ENCODE assay signal across 8 mouse cellular contexts in the genomic region with DNA sequence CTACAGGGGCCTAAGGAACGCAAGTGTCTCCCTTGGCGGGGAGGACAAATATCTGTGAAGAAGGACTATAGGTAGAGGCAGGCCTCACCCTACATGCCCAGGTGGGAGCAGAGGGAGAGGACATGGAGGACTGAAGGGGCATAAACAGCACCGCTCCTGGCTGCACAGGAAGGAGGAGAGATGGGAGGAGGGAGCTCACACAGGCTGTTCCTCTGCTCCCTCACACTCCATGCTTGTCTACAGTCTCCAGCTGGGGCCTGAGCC. TPM values are rescaled to one million over a fixed set of nuclear protein-coding genes. Genes with fewer than 3 reads are reported as not detected.
DNase-seq lines count a peak whose midpoint lies in the region; ATAC-seq lines count a peak whose summit lies in the region.
"Had no signal": no experiment of that assay in that cellular context is flagged by ENCODE, and none has a peak within 500 bp of the region (broad histone marks: within the 10 kb centered on the region; RNA-seq: fewer than 3 reads in every experiment).

No protein-coding gene starts in this region.

- DNase-seq in intestine, embryonic 14.5 days (ENCODE audit: low spot score): no peak
- DNase-seq in embryonic facial prominence, embryonic 11.5 days (ENCODE audit: low spot score): no peak
- DNase-seq in ovary, postnatal 14 days (ENCODE audit: low spot score): no peak
- no peak for DNase-seq in natural killer cell, adult 2 months (ENCODE audit: low spot score in 2 of 2)
- DNase-seq: cerebellum, adult 18-20 months had no signal

- H3K4me3 ChIP-seq in intestine, embryonic 14.5 days (ENCODE audit: low read depth, low read length): no peak overlapping the region
- H3K4me3 ChIP-seq in intestine, embryonic 16.5 days (ENCODE audit: low read length): no peak overlapping the region
- H3K4me3 ChIP-seq in embryonic facial prominence, embryonic 11.5 days (ENCODE audit: low read depth, low read length): no peak overlapping the region
- no peak overlapping the region for H3K4me3 ChIP-seq in forebrain, embryonic 16.5 days (replicated peaks; ENCODE audit: low read length)
- no peak overlapping the region for H3K4me3 ChIP-seq in midbrain, embryonic 12.5 days

- 0 out of 2 replicates have a peak overlapping the region, but pooled peaks have one; percentile 59 for H3K27ac ChIP-seq in intestine, embryonic 14.5 days (ENCODE audit: low read depth)
- H3K27ac ChIP-seq in intestine, embryonic 16.5 days (ENCODE audit: low read length): no peak overlapping the region
- H3K27ac ChIP-seq in embryonic facial prominence, embryonic 11.5 days (replicated peaks; ENCODE audit: low read depth, low read length): peak overlapping the region; percentile 3
- H3K27ac ChIP-seq in forebrain, embryonic 16.5 days (ENCODE audit: low read length): peak overlapping the region; percentile 58
- H3K27ac ChIP-seq in midbrain, embryonic 12.5 days (replicated peaks): peak overlapping the region; percentile 73

- ATAC-seq in intestine, embryonic 14.5 days (replicated peaks; ENCODE audit: low FRiP score, low TSS enrichment, low read depth): no peak
- ATAC-seq in intestine, embryonic 16.5 days: no peak
- no peak for ATAC-seq in embryonic facial prominence, embryonic 11.5 days (replicated peaks; ENCODE audit: insufficient number of reproducible peaks, low FRiP score, low TSS enrichment, low read depth)
- ATAC-seq in forebrain, embryonic 16.5 days: peak; percentile 26; the same call in 1 of the 2 replicates
- ATAC-seq in midbrain, embryonic 12.5 days (ENCODE audit: low FRiP score, low read depth): no peak; the same call in 1 of the 2 replicates

- WGBS in intestine, embryonic 14.5 days: 61% methylated on average over 3 of the region's 3 CpGs
- WGBS in intestine, embryonic 16.5 days: 77% methylated on average over 3 of the region's 3 CpGs
- 33% methylated on average over 3 of the region's 3 CpGs for WGBS in embryonic facial prominence, embryonic 11.5 days
- WGBS in forebrain, embryonic 16.5 days: 48% methylated on average over 3 of the region's 3 CpGs
- WGBS in midbrain, embryonic 12.5 days: 44% methylated on average over 3 of the region's 3 CpGs

- H3K9ac ChIP-seq in intestine, embryonic 14.5 days (ENCODE audit: low read length): no peak overlapping the region
- H3K9ac ChIP-seq in intestine, embryonic 16.5 days (ENCODE audit: low read depth, low read length): no peak overlapping the region
- H3K9ac ChIP-seq in embryonic facial prominence, embryonic 11.5 days (replicated peaks; ENCODE audit: low read length): 0 out of 2 replicates have a peak overlapping the region, but pooled peaks have one; percentile 1
- H3K9ac ChIP-seq in forebrain, embryonic 16.5 days (replicated peaks; ENCODE audit: low read depth, low read length): no peak overlapping the region
- H3K9ac ChIP-seq in midbrain, embryonic 12.5 days (replicated peaks): no peak overlapping the region

- H3K36me3 ChIP-seq in intestine, embryonic 14.5 days (ENCODE audit: control insufficient read depth, insufficient read depth, low read length): no peaks in the 10 kb centered on the region
- H3K36me3 ChIP-seq in intestine, embryonic 16.5 days (ENCODE audit: control insufficient read depth, insufficient read depth, low read length): no peaks in the 10 kb centered on the region
- no peaks in the 10 kb centered on the region for H3K36me3 ChIP-seq in embryonic facial prominence, embryonic 11.5 days (replicated peaks; ENCODE audit: control insufficient read depth, insufficient read depth, low read depth, low read length)
- no peaks in the 10 kb centered on the region for H3K36me3 ChIP-seq in forebrain, embryonic 16.5 days (ENCODE audit: control insufficient read depth, insufficient read depth)
- H3K36me3 ChIP-seq in midbrain, embryonic 12.5 days: no peaks in the 10 kb centered on the region

- H3K4me1 ChIP-seq in intestine, embryonic 14.5 days (replicated peaks; ENCODE audit: control insufficient read depth, insufficient read depth, low read length): peaks cover 35% of the 10 kb centered on the region
- peaks cover 20% of the 10 kb centered on the region; the same call in 1 of the 2 replicates for H3K4me1 ChIP-seq in intestine, embryonic 16.5 days (ENCODE audit: control insufficient read depth, insufficient read depth, low read length)
- H3K4me1 ChIP-seq in embryonic facial prominence, embryonic 11.5 days (ENCODE audit: control insufficient read depth, insufficient read depth, low read length): peaks cover 22% of the 10 kb centered on the region
- H3K4me1 ChIP-seq in forebrain, embryonic 16.5 days (replicated peaks; ENCODE audit: control insufficient read depth, insufficient read depth, low read length): peaks cover 17% of the 10 kb centered on the region
- H3K4me1 ChIP-seq in midbrain, embryonic 12.5 days: peaks cover 23% of the 10 kb centered on the region

- no peak overlapping the region for H3K4me2 ChIP-seq in intestine, embryonic 14.5 days (ENCODE audit: low read length)
- H3K4me2 ChIP-seq in intestine, embryonic 16.5 days (ENCODE audit: low read depth, low read length): no peak overlapping the region
- H3K4me2 ChIP-seq in embryonic facial prominence, embryonic 11.5 days (ENCODE audit: low read depth, low read length): no peak overlapping the region
- no peak overlapping the region for H3K4me2 ChIP-seq in forebrain, embryonic 16.5 days (ENCODE audit: low read length)
- H3K4me2 ChIP-seq in midbrain, embryonic 12.5 days (replicated peaks): peak overlapping the region; percentile 31; the same call in 1 of the 2 replicates

- no peaks in the 10 kb centered on the region for H3K9me3 ChIP-seq in intestine, embryonic 14.5 days (ENCODE audit: control insufficient read depth, low read length)
- H3K9me3 ChIP-seq in intestine, embryonic 16.5 days (ENCODE audit: control insufficient read depth, low read length): no peaks in the 10 kb centered on the region
- no peaks in the 10 kb centered on the region for H3K9me3 ChIP-seq in embryonic facial prominence, embryonic 11.5 days (replicated peaks; ENCODE audit: control insufficient read depth, low read length)
- H3K9me3 ChIP-seq in forebrain, embryonic 16.5 days (ENCODE audit: control insufficient read depth, low read length): no peaks in the 10 kb centered on the region
- no peaks in the 10 kb centered on the region for H3K9me3 ChIP-seq in midbrain, embryonic 12.5 days

- H3K27me3 ChIP-seq in intestine, embryonic 14.5 days (replicated peaks; ENCODE audit: control insufficient read depth, insufficient read depth, low read length): no peaks in the 10 kb centered on the region
- H3K27me3 ChIP-seq in intestine, embryonic 16.5 days (replicated peaks; ENCODE audit: control insufficient read depth, insufficient read depth, low read length): no peaks in the 10 kb centered on the region
- H3K27me3 ChIP-seq in embryonic facial prominence, embryonic 11.5 days (ENCODE audit: control insufficient read depth, insufficient read depth, low read length): no peaks in the 10 kb centered on the region
- no peaks in the 10 kb centered on the region for H3K27me3 ChIP-seq in forebrain, embryonic 16.5 days (replicated peaks; ENCODE audit: control insufficient read depth, insufficient read depth, low read length)
- H3K27me3 ChIP-seq in midbrain, embryonic 12.5 days: peaks cover 7% of the 10 kb centered on the region; the same call in 1 of the 2 replicates

RNA-seq across cellular contexts. Expression of a gene that starts 25.9 kb away (rescaled TPM):
- polyA plus RNA-seq in intestine, embryonic 14.5 days (2014; fragmentation: Nextera tagmentation; extraction: Ambion mirVana): 14.1 and 15.0 TPM in 2 replicates
- polyA plus RNA-seq in intestine, embryonic 16.5 days (2015; fragmentation: Nextera tagmentation; extraction: Ambion mirVana): 8.8 and 9.6 TPM in 2 replicates
- polyA plus RNA-seq in embryonic facial prominence, embryonic 11.5 days (2014; fragmentation: Nextera tagmentation; extraction: Ambion mirVana): 9.1 and 11.7 TPM in 2 replicates
- 3.6 and 4.2 TPM in 2 replicates for polyA plus RNA-seq in forebrain, embryonic 16.5 days (2015; fragmentation: Nextera tagmentation; extraction: Ambion mirVana)
- polyA plus RNA-seq in midbrain, embryonic 12.5 days (2016; fragmentation: Nextera tagmentation; extraction: Ambion mirVana): 6.5 and 8.1 TPM in 2 replicates

RNA-seq across cellular contexts. Expression of a gene that starts 58.6 kb away (rescaled TPM):
- polyA plus RNA-seq in intestine, embryonic 14.5 days (2014; fragmentation: Nextera tagmentation; extraction: Ambion mirVana): 20.2 and 20.7 TPM in 2 replicates
- 2.4 and 3.0 TPM in 2 replicates for polyA plus RNA-seq in intestine, embryonic 16.5 days (2015; fragmentation: Nextera tagmentation; extraction: Ambion mirVana)
- 44.1 and 52.1 TPM in 2 replicates for polyA plus RNA-seq in embryonic facial prominence, embryonic 11.5 days (2014; fragmentation: Nextera tagmentation; extraction: Ambion mirVana)
- polyA plus RNA-seq in forebrain, embryonic 16.5 days (2015; fragmentation: Nextera tagmentation; extraction: Ambion mirVana): 38.1 and 41.9 TPM in 2 replicates
- polyA plus RNA-seq in midbrain, embryonic 12.5 days (2016; fragmentation: Nextera tagmentation; extraction: Ambion mirVana): 35.8 and 43.3 TPM in 2 replicates
